Mouse (Mus musculus): ENCODE measurements around the gene Rbms1.
"Not testable (repeated sequence)": the region's sequence is repeated elsewhere in the genome, so short reads cannot be mapped to it uniquely, and the experiment has no call there.

Gene Rbms1

DNA sequence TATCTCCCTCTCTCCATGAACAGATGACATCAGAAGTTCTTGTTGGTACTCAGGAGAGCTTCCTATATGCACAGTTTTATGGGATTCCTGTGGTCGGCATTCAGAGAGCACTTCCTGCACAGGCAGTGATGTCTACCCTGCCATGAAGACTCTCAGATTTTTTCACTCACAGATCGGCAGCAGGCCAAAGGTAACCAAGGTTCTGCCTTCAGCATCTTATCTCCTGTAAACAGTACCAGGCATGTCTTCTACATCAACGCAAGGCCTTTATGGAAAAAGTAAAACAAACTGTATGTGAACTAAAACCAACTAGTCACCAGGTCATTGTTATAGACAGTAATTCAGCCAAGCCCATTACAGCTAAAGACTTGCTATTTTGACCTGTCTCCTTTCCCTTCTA lies 115.0 kb downstream of the Rbms1 start:
- no peak for DNase-seq (ENCODE audit: low read depth, low spot score)

DNA sequence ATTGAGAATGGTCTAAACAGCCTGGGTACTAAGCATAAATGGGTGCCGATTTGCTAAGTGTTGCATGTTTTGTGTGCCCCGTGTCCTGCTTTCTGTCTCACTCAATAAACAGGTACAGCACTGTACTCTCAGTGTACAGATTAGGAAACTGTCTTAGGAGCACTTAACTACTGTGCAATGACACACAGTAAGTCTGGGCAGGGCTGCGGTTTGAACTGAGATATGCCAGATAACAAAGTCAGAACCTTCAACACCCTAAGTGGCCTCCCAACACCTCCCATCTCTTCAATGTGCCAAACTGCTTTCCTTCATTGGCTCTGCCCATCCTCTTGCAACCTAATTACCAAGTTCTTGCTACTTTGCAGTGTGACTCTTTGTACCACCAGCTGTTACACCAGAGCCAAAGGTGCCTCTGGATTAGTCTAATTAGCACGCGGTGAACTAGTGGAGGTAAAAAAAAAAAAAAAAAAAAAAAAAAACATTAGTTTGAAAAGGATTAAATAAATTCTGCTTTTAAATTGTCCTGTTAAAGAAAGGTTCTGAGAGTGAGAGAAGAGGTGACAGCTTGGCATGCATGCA lies 117.6 kb downstream of the Rbms1 start:
- DNase-seq (ENCODE audit: low read depth, low spot score), result no peak

DNA sequence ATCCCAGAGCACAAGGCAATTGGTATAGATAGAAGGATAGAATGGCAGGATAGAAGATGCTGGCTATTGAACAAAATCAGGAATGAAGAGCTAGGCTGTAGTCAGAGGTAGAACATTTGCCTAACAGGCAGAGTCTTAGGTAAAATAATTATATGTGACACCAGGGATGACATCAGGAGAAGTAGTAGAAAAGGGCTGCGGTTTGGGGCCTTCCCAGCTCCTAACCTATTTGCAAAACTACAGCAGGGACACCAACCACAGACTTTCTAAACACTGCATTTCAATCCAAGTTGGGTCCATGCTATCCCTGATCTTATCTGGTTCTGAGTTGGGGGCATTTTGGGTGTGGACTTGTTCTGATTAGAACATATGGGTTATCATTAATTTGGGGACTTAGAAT lies 118.7 kb downstream of the Rbms1 start:
- DNase-seq (ENCODE audit: low read depth, low spot score), result no peak

DNA sequence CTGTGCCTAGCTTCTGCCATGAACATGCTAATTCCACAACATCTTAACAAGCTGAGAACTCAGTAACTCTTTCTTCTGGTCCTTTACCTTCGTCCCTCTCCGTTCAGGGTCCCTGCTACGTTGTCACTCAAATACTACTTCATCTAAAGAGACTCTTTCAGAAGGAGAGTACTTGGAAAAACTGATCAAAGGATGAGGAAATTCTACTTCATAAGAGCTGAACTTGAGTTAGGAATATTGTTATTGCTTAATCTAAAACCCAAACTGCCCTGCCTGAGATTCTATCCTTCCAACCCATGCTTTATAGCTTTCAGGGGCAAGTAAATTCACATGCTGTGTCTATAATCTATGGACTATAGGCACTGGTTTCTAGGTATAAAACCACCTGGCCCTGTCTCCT lies 119.4 kb downstream of the Rbms1 start:
- DNase-seq (ENCODE audit: low read depth, low spot score), result no peak

DNA sequence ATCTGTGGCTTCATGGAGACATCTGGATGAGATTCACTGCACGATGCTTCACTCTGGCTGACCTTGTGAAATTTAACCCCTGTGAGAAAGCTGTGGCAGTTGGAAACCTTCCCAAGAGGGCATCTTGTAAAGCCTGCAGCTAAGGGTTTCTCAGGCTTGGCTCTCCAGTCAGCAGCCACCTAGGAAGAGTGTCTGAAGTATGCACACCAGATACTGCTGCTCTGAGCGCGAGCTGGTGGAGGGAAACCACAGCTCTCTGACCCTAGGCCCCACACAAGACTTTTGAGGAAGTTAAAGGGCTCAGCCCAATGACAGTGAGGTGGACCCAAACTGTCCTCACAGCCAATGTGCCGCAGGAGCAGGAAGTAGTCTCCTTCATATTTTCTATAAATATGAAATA lies 120.0 kb downstream of the Rbms1 start:
- DNase-seq (ENCODE audit: low read depth, low spot score), result peak; percentile 65

DNA sequence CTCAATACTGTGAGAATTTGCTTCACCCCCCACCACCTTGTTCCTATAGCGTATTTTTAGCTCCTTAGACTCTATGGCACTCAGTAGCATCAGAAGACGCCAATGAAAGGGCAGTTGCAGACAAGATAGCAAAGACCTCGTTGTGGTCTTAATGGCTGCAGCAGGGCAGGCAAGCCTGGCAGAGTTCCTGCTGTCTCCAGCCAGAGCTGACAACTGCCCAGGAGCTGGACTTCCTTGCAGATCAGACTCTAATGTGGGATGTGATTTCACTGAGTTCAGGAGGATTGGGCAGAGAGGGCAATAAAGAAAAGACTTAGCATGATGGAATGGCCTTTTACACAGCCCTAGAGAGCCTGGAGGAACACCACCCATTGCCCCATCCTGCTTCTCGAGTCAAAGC lies 122.1 kb downstream of the Rbms1 start:
- DNase-seq (ENCODE audit: low read depth, low spot score), result no peak

DNA sequence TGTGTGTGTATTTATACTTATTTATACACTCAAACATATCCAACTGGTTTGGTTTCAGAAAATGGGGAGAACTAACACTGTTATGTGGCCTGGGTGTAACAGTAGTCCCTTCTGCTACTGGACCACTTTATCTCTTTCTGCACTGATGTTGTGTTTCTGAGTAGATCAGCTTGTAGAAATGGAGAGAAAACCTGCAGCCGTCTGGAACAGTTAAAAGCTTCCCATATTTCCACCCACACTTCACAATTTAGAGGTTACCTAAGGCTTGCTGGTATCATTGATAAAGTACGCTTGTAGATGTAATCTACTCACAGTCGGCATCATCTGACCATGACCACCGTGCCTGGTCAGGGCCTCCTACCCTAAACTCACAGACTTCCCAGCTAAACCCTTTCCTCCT lies 123.5 kb downstream of the Rbms1 start:
- DNase-seq (ENCODE audit: low read depth, low spot score), result no peak

DNA sequence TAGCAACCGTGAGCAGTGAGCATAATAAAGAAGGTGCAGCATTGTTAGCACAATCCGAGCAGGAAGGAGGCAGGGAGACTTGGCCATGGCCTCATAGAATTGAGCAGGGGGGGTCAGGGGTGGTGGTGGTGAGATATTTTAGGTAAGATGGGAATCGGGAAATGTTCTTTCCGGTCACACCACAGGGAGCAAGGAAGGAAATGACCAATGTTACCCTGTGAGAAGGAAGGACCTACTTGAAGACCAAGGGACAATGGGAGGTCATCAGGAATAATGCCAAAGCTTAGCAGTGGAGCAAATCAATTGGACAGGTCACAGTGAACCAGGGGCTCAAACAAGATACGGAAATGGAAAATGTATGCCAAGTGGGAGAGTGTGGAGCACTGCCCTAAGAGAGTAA lies 124.1 kb downstream of the Rbms1 start:
- DNase-seq (ENCODE audit: low read depth, low spot score), result no peak

DNA sequence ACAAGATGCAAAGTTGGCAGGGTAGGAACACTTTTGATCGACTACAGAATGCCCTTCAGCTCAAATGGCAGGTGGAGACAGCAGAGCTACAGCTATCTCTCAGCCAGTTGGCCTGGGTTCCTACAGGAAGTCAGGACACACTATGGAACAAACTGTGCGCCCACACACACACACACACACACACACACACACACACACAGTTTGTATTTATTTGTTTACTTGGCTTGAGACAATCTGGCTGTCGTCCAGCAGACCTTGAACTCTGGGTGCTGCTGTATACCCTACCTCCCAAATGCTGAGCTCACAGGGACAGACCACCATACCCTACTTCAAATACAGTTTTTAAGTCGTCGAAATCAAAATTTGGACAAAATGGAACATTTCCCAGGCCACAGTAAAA lies 125.4 kb downstream of the Rbms1 start:
- DNase-seq (ENCODE audit: low read depth, low spot score), result no peak

DNA sequence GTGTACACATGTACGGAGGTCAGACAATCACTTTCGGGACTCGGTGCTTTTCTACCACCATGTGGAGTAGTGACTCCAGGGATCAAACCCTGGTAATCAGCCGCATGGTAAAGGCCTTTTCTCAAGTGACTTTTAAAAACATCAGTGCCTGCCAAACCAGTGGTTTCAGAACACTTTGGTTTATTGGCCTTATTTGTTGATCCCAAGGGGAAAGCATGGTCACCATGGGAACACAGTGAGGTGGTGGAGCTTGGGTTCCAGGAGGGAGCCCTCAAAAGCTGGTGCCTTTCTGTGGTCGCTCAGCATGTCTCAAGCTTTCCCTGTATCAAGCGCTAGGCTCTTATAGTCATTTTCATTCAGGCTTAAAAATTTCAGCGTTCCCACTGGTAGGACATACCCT lies 126.8 kb downstream of the Rbms1 start:
- DNase-seq (ENCODE audit: low read depth, low spot score), result peak; percentile 26

DNA sequence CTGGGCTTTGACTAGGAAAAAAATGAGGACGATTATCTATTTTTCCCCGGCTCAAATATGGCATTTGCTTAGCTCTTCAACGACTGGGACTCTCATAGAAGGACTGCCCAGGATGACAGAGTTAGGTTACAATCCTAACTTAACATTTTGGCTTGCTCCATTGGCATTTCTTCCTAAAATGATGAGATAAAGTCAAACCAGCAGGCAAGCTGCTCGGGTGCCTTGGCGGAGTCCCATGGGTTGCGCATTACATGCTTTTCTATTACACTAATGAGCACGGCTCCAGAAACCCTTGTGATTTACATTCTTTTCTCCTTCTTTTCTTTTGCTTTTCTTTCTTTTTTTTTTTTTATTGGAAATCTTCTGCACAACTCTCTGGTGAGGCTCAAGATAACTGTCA lies 128.7 kb downstream of the Rbms1 start:
- DNase-seq (ENCODE audit: low read depth, low spot score), result no peak

DNA sequence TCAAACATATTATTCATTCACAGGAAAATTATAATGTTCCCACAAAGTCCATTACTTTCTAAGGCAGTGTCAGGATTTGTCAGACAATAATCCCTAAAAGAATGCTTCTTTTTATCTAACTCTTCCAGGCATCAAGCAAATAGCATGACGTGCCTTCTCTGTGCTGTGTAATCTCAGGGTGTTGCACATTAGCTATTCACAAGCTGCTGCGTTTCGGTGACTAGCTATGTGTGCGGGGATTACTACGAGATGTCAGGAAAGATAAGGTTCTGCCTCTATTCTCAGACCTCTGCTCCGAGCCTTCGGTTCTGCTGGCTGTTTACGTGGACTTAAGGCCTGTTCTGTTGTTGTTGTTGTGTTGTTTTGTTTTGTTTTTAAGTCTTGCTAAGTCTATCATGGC lies 130.7 kb downstream of the Rbms1 start:
- no peak for DNase-seq (ENCODE audit: low read depth, low spot score)

DNA sequence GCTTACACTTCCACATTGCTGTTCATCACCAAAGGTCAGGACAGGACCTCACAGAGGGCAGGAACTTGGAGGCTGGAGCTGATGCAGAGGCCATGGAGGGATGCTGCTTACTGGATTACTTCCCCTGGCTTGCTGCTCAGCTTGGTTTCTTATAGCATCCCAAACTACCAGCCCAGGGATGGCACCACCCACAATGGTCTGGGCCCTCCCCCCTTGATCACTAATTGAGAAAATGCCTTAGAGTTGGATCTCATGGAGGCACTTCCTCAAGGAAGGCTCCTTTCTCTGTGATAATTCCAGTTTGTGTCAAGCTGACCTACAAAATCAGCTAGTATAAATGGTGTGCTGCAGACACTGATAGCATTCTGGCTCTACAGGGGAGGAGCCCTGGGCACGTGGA lies 132.5 kb downstream of the Rbms1 start:
- not testable (repeated sequence) for DNase-seq (ENCODE audit: low read depth, low spot score)

DNA sequence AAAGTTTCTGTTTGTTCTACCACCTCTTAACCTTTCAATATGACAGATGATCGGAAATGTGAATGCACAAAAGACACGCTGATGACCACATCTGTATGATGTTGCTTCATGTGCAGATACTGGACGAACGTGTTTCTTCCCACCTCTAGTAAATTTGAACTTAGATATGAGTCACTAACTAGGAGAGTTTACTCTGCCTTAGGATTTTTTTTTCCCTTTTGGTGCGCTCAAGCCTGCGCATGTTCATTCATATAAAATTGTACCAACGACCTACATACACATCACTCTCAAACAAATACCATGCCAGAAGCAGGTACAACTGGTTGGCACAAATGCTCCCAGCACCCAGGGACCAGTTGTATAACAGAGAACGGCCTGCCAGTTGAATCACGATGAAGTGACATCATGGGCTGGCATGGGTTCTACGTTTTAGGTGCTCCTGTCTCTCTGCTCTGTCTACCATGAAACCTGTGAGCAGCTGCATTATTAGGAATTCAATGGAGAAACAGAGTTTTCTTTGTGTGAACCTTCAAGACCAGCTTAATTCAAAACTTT lies 134.0 kb downstream of the Rbms1 start:
- no peak for DNase-seq (ENCODE audit: low read depth, low spot score)

DNA sequence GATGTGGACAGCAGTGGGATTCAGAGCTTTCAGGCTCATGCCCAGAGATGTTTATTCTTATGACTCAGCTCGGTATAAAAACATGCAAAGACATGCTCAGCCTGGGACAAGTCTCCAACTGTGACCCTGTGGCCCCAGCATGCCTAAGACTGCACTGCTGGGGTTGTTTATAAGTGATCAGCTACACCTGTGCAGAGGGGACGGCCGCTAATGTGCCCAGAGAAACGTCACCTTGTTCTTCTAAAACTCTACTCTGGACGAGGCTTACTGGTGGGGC lies 135.9 kb downstream of the Rbms1 start:
- no peak for DNase-seq (ENCODE audit: low read depth, low spot score)

DNA sequence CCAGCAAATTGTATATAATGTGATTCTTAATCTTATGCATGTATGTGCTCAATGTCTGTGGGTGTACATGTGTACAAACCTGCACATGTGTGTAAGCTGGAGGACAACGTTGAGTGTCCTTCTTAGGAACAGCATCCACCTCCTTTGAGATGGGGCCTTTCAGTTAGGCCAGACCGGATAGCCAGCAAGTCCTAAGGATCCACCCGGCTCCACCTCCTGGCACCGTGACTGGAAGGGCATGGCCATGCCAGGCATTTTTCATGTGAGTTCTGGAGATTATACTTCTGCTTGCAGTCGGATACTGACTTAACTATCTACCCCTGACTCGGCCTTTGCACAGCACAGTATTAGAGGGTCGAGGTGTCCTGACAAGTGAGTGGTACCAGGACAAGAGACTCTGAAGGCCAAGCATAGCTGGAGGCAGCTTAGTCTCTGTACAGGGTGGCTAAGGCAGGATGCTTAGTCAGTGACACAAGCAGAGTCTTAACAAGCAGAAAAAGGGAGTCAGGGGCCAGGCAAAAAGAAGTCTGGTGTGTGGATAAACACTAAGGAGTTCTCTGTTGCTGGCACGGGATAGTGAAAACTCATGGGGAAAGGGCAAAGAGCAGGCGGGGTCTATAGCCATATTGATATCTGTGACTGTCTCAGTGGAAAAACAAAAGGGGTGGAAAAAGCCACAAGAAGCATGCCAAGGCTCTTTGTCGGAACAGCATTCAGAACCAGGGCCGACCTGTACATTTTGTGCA lies 136.4 kb downstream of the Rbms1 start:
- no peak for DNase-seq (ENCODE audit: low read depth, low spot score)

DNA sequence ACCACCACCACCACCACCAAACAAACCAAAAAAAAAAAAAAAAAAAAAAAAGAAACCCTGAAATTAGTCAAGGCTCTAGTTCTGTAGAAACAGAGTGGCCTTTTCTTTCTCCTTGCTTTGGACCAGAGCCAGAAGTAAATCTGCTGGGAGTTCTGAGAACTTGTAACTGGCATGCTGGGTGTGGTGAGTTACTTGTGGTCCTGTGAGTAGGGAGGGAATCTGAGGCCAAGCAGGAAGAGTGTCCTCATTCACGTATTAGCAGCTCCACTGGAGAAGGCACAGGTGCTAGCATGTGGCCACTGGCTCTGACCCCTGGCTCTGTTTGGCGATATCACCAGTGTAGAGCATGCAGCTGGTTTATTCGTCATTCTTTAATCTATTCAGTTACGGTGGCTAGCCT lies 137.3 kb downstream of the Rbms1 start:
- no peak for DNase-seq (ENCODE audit: low read depth, low spot score)

DNA sequence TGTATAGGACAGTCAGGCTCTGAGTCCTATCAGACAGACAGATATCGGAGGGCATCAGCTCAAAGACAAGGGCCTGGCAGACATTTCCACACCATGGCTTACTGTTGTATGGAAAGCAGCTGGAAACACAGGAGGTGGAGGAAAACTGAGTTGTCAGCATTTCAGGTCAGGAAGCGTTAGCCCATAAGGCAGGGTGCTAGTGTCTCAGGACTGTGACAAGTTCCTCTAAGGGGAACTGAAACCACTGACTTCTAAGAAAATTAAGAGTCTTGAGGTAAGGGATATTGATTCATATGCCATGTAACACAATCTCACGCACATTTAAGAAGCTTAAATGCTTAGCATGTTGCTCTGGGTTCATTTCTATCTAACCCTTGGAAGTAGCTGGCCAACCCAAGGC lies 141.4 kb downstream of the Rbms1 start:
- no peak for DNase-seq (ENCODE audit: low read depth, low spot score)

DNA sequence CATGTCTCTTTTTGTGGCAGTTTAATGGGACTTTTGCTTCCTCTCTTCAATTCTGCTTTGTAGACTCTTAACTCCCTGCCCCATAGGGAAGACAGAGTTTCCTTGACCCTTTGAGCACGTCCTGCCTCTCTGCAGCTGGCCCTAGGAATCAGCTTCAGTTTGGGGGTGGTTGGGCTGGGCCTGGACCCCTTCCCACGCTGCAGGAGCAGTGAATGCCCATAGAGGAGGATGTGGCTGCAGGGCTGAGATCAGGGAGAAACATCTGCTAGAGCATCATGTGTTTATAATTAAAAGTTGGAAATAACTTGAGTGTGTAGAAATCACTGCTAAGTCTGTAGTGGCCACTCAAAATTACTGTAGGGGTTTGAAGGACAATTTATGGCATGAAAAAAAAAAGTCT lies 144.4 kb downstream of the Rbms1 start:
- no peak for DNase-seq (ENCODE audit: low read depth, low spot score)

DNA sequence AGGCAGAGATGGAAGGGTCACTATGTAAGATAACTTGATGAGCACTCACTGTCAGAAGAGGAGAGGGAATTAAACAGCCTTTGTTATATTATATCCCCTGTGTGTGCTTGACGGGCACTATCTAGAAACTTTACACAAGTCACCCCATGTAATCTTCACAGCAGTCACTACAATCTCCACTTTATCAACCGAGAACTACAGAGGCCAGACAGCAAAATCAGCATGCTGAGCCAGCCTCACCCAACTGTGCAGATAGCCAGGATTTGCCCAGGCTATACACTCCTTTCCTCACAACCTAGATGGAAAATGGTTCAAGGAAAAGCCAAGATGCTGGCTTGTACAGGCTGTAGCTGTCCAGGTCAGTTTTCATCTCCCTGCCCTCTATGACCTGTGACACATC lies 146.7 kb downstream of the Rbms1 start:
- DNase-seq (ENCODE audit: low read depth, low spot score), result no peak

DNA sequence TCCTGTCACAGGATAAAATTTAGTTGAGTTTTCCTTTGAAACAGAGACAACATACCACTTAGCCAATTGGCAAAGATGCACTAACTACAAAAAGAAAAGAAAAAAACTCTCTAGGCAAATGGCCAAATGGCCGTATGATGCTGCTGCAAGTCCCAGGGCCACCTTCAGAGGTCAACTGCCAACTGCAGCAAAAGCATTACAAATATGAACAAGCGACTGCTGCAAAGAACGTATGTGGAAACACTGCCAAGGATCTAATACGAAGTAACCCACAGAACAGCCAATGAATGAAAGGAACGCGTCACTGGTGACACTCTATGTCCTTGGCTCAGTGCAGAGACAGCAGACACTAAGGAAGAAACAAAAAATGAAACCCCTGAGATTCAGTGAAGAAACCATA lies 148.2 kb downstream of the Rbms1 start:
- DNase-seq (ENCODE audit: low read depth, low spot score), result no peak

DNA sequence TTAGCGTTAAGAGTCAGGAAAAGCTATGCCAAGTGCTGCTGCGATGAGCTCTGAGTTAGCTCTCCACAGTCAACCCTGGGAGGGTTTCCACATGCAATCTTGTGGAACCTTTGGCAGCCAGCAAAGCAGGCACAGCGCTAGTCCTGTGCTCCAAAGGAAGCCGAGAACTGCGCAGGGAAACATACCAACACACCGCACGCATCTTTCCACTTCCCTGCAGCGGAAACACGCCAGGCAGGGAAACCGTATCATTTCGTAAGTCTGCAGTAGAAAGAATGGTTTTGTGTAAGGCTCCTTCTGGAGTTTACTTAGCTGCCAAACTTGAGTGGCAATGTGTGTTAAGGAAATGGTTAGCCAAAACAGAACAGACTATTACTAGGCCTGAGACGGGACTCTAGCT lies 150.0 kb downstream of the Rbms1 start:
- DNase-seq (ENCODE audit: low read depth, low spot score), result no peak

DNA sequence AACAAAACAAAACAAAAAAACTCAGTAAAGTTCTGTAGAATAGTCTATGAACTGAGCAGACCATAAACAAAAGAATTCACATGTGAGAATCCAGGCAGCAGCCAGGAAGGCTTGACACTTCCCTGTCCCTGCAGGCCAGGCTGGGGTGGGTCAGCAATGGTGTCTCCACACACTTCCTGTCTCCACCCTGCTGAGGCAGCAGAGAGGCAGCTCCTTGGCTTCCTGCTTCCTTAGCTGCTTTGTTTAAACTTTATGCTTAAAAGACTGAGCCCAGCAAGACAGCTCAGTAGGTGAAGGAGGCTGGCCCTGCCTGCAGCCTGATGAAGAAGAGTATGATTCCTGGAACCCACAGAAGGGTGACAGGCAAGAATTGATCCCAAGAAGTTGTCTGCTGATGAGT lies 152.4 kb downstream of the Rbms1 start:
- no peak for DNase-seq (ENCODE audit: low read depth, low spot score)

DNA sequence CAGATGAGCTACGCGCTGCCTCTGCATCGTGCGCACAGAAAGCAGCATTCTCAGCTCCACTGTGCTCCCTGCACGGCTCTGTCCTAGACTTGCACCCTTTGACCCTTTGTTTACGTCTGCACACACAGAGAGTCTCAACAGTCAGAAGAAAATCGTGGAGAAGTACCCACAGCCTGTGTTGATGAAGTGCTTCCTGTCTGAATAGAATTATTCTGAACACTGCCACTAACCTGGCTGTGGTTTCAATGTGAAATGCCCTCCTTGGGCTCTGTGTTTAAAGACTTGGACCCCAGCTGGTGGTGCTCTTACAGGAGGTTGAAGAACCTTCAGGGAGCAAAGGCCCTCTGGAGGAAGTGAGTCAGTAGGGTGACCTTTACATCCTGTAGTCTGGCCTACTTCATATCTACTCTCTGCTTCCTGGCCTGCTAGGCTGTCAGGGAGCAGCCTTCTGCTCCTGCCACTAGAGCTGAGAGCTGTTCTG lies 153.5 kb downstream of the Rbms1 start:
- no peak for DNase-seq (ENCODE audit: low read depth, low spot score)

Measured in mesoderm, embryonic 11.5 days (tissue).